Mouse (Mus musculus) CH12.LX (cell line): ENCODE results near the gene Naa38. TPM values are rescaled to one million over a fixed set of nuclear protein-coding genes. Genes with fewer than 3 reads are reported as not detected.

Experiments
- DNase-seq: peaks from one replicate; pipeline ENCODE4 v3.0.0-alpha.2; 2013; ENCODE audit errors: extremely low read depth
- H3K27ac ChIP-seq: 2 replicates; pipeline ENCODE4 v1.5.1; 2012; ENCODE audit warnings: low read depth, mild to moderate bottlenecking, control low read depth, moderate library complexity; ENCODE audit not compliant: insufficient read depth
- H3K27me3 ChIP-seq: replicated peaks from 2 replicates; pipeline ENCODE3; 2012; ENCODE audit warnings: inconsistent platforms
- H3K36me3 ChIP-seq, 2 experiments: replicated peaks in 1 of 2; 2 replicates each; pipeline versions ENCODE3 to v1.6.1; 2012; ENCODE audit warnings: inconsistent platforms in 1 of 2, low read length in 1 of 2, mild to moderate bottlenecking in 1 of 2, mixed read lengths in 1 of 2, moderate library complexity in 1 of 2; ENCODE audit not compliant: control insufficient read depth in 1 of 2, insufficient read depth in 1 of 2
- H3K4me1 ChIP-seq, 2 experiments: 2 replicates each; pipeline ENCODE4 v1.6.1; 2012; ENCODE audit warnings: inconsistent platforms in 1 of 2, moderate library complexity in 1 of 2; ENCODE audit not compliant: insufficient read depth in 2 of 2, control insufficient read depth in 1 of 2
- H3K4me2 ChIP-seq: 2 replicates; pipeline ENCODE4 v1.6.1; 2012; ENCODE audit warnings: low read depth, mild to moderate bottlenecking, control low read depth; ENCODE audit not compliant: poor library complexity, insufficient read depth, severe bottlenecking
- H3K4me3 ChIP-seq, 3 experiments: fragments of 150-350 bp in 1 of 3; sonication (generic) in 1 of 3; replicated peaks in 1 of 3; 2 replicates each; pipeline versions ENCODE3 to v1.5.1; 2011 to 2012; ENCODE audit warnings: low read depth in 2 of 3, low read length in 2 of 3, mild to moderate bottlenecking in 2 of 3, moderate library complexity in 2 of 3, control low read depth in 1 of 3, improper control_type of control experiment in 1 of 3, inconsistent platforms in 1 of 3, mixed read lengths in 1 of 3; ENCODE audit not compliant: poor library complexity in 1 of 3
- H3K79me2 ChIP-seq: replicated peaks from 2 replicates; pipeline ENCODE4 v1.6.1; 2012; ENCODE audit warnings: mild to moderate bottlenecking, moderate library complexity; ENCODE audit not compliant: control insufficient read depth, poor library complexity, insufficient read depth, severe bottlenecking; ENCODE audit errors: extremely low read depth
- H3K9ac ChIP-seq: 2 replicates; pipeline ENCODE4 v1.6.1; 2012; ENCODE audit warnings: low read depth, mild to moderate bottlenecking, control low read depth, moderate library complexity; ENCODE audit not compliant: insufficient read depth
- H3K9me3 ChIP-seq: replicated peaks from 2 replicates; pipeline ENCODE3; 2012; ENCODE audit warnings: low read length, inconsistent platforms, mixed read lengths
- BHLHE40 ChIP-seq: IDR thresholded peaks from 2 replicates; pipeline ENCODE4 v1.6.1; 2011; ENCODE audit warnings: mild to moderate bottlenecking, low read depth, low read length, improper control_type of control experiment
- CHD1 ChIP-seq: IDR thresholded peaks from 2 replicates; pipeline ENCODE4 v1.6.1; 2012; ENCODE audit warnings: low read depth, low read length, improper control_type of control experiment, inconsistent platforms
- CHD2 ChIP-seq: IDR thresholded peaks from 2 replicates; pipeline ENCODE4 v1.6.1; 2011; ENCODE audit warnings: low read length, improper control_type of control experiment
- E2F4 ChIP-seq: IDR thresholded peaks from 2 replicates; pipeline ENCODE4 v1.6.1; 2011; ENCODE audit warnings: low read depth, low read length, improper control_type of control experiment; ENCODE audit not compliant: insufficient replicate concordance
- ELF1 ChIP-seq: IDR thresholded peaks from 2 replicates; pipeline ENCODE4 v1.6.1; 2014; ENCODE audit warnings: low read depth, mild to moderate bottlenecking, inconsistent platforms, low read length, improper control_type of control experiment
- EP300 ChIP-seq: IDR thresholded peaks from 2 replicates; pipeline ENCODE4 v1.6.1; 2011; ENCODE audit warnings: low read length, improper control_type of control experiment
- ETS1 ChIP-seq: conservative IDR thresholded peaks from 2 replicates; pipeline ENCODE4 v1.6.1; 2012; ENCODE audit warnings: low read depth, mild to moderate bottlenecking, inconsistent platforms, low read length, improper control_type of control experiment, moderate library complexity
- GABPA ChIP-seq: IDR thresholded peaks from 2 replicates; pipeline ENCODE4 v1.6.1; 2012; ENCODE audit warnings: low read depth, low read length, improper control_type of control experiment, inconsistent platforms; ENCODE audit not compliant: insufficient replicate concordance
- IRF4 ChIP-seq: IDR thresholded peaks from 2 replicates; pipeline ENCODE4 v1.6.1; 2014; ENCODE audit warnings: low read depth, mild to moderate bottlenecking, inconsistent platforms, low read length, improper control_type of control experiment
- JUN ChIP-seq: IDR thresholded peaks from 2 replicates; pipeline ENCODE4 v1.6.1; 2011; ENCODE audit warnings: low read depth, mild to moderate bottlenecking, low read length, improper control_type of control experiment, moderate library complexity; ENCODE audit not compliant: insufficient read depth
- KAT2A ChIP-seq: IDR thresholded peaks from 2 replicates; pipeline ENCODE4 v1.6.1; 2012; ENCODE audit warnings: low read length, improper control_type of control experiment, inconsistent platforms; ENCODE audit not compliant: insufficient replicate concordance
- MAX ChIP-seq: IDR thresholded peaks from 2 replicates; pipeline ENCODE4 v1.6.1; 2011; ENCODE audit warnings: low read length, improper control_type of control experiment
- MAZ ChIP-seq: IDR thresholded peaks from 2 replicates; pipeline ENCODE4 v1.6.1; 2012; ENCODE audit warnings: low read depth, mild to moderate bottlenecking, inconsistent platforms, low read length, improper control_type of control experiment, moderate library complexity
- MXI1 ChIP-seq: IDR thresholded peaks from 2 replicates; pipeline ENCODE4 v1.6.1; 2011; ENCODE audit warnings: mild to moderate bottlenecking, low read depth, low read length, improper control_type of control experiment
- MYC ChIP-seq: IDR thresholded peaks from 2 replicates; pipeline ENCODE4 v1.6.1; 2011; ENCODE audit warnings: low read depth, mild to moderate bottlenecking, improper control_type of control experiment, low read length
- NELFE ChIP-seq: IDR thresholded peaks from 2 replicates; pipeline ENCODE4 v1.6.1; 2011; ENCODE audit warnings: low read depth, low read length, improper control_type of control experiment
- NRF1 ChIP-seq: IDR thresholded peaks from 2 replicates; pipeline ENCODE4 v1.6.1; 2014; ENCODE audit warnings: low read depth, mild to moderate bottlenecking, inconsistent platforms, low read length, improper control_type of control experiment, moderate library complexity
- POLR2A ChIP-seq: IDR thresholded peaks from 2 replicates; pipeline ENCODE4 v1.6.1; 2011; ENCODE audit warnings: low read depth, mild to moderate bottlenecking, improper control_type of control experiment, low read length
- POLR2AphosphoS2 ChIP-seq: IDR thresholded peaks from 2 replicates; pipeline ENCODE4 v1.6.1; 2011; ENCODE audit warnings: low read depth, low read length, improper control_type of control experiment
- RAD21 ChIP-seq: IDR thresholded peaks from 2 replicates; pipeline ENCODE4 v1.6.1; 2011; ENCODE audit warnings: low read depth, mild to moderate bottlenecking, low read length, improper control_type of control experiment, moderate library complexity
- SIN3A ChIP-seq: IDR thresholded peaks from 2 replicates; pipeline ENCODE4 v1.6.1; 2012; ENCODE audit warnings: low read length, improper control_type of control experiment, inconsistent platforms
- SMC3 ChIP-seq: IDR thresholded peaks from 2 replicates; pipeline ENCODE4 v1.6.1; 2011; ENCODE audit warnings: low read depth, low read length, improper control_type of control experiment
- TBP ChIP-seq: conservative IDR thresholded peaks from 2 replicates; pipeline ENCODE4 v1.6.1; 2011; ENCODE audit warnings: low read depth, low read length, improper control_type of control experiment
- TCF12 ChIP-seq: IDR thresholded peaks from 2 replicates; pipeline ENCODE4 v1.6.1; 2014; ENCODE audit warnings: low read depth, mild to moderate bottlenecking, inconsistent platforms, low read length, improper control_type of control experiment
- UBTF ChIP-seq: IDR thresholded peaks from 2 replicates; pipeline ENCODE4 v1.6.1; 2012; ENCODE audit warnings: low read depth, mild to moderate bottlenecking, inconsistent platforms, low read length, improper control_type of control experiment, moderate library complexity
- USF2 ChIP-seq: conservative IDR thresholded peaks from 2 replicates; pipeline ENCODE4 v1.6.1; 2011; ENCODE audit warnings: low read depth, low read length, improper control_type of control experiment
- ZKSCAN1 ChIP-seq: IDR thresholded peaks from 2 replicates; pipeline ENCODE4 v1.6.1; 2012; ENCODE audit warnings: low read depth, inconsistent platforms, low read length, improper control_type of control experiment, borderline replicate concordance
- ZMIZ1 ChIP-seq: IDR thresholded peaks from 2 replicates; pipeline ENCODE4 v1.6.1; 2012; ENCODE audit warnings: low read depth, mild to moderate bottlenecking, inconsistent platforms, low read length, improper control_type of control experiment
- ZNF384 ChIP-seq: IDR thresholded peaks from 2 replicates; pipeline ENCODE4 v1.6.1; 2012; ENCODE audit warnings: low read depth, low read length, improper control_type of control experiment, inconsistent platforms
- dilution Hi-C: fragments of 300-500 bp; cut with MboI; formaldehyde crosslinking; loops from 2 replicates; pipeline ENCODE4 v1.14.3; 2020; ENCODE audit warnings: low sequenced_read_pairs; ENCODE audit not compliant: extremely low pct_unique_long_range_greater_than_20kb, extremely low pct_ligation_motif_present
- in situ Hi-C: fragments of 300-500 bp; cut with MboI; formaldehyde crosslinking; loops from 3 replicates; pipeline ENCODE4 v1.14.3; 2019; ENCODE audit warnings: low sequenced_read_pairs, low pct_ligation_motif_present, low pct_unique_long_range_greater_than_20kb, mixed read lengths
- polyA plus RNA-seq: library from polyadenylated mRNA; unstranded; fragments of >175 nt; gene quantifications from 2 replicates; pipeline ENCODE4 v1.2.1, GENCODE M21; 2012; ENCODE audit warnings: low read depth; ENCODE audit not compliant: insufficient read length
- total RNA-seq, 2 experiments: library from RNA; depleted of rRNA; stranded (reverse); fragments of 300-350 nt in 1 of 2; fragments of >200 nt in 1 of 2; gene quantifications; 2 replicates each; pipeline ENCODE4 v1.2.3; 2012 to 2014

Gene Naa38
- total and polyA plus RNA-seq, 3 experiments, result 153 to 201 (median 193) TPM

DNA sequence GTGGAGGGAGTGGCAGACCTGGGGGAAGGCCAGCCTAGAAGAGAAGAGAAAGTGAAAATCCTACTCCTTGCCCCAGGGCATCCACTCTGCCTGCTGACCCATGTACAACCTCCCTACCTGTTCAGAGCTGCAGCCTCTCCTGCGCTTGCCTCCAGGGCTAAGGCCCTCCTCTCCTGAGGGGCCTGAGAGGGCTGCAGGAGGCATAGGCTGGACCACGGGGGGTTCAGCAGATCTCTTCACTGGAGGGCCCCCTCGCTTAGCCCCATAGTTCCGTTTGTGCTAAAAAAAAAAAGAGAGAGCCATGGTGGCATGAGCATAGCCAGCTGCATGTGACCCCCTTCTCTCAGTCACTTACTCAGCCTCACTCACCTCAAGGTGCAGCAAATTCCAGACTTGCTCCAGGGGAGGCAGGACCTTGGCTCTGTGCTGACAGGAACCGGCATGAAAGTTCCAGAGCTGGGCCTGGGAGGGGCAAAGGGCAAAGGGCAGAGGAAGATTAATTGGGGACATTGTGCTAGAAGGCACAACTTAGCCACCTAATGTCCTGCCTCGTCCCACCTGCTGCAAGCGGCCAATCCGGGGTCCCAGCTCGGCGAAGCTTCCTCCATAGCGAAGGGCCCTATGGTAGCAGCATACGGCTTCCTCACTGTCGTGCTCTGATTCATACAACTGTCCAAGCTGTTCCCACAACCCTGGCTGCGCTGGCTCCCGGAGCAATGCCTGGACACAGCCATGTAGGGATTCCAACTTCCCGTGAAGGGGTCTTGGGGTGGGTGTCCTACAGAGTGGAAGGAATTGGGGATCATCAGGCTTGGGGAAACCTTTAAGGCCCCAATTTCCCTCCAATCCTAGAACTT is 11.8 kb downstream of the Naa38 start:
- TF ChIP-seq GABPA, result no peak
- no peak for TF ChIP-seq NELFE
- no peak for TF ChIP-seq EP300
- TF ChIP-seq CHD2, result no peak
- no peak for TF ChIP-seq MAX
- no peak for TF ChIP-seq IRF4
- no peak for TF ChIP-seq KAT2A
- no peak for TF ChIP-seq ETS1
- no peak for TF ChIP-seq MYC
- TF ChIP-seq BHLHE40, result no peak
- no peak for TF ChIP-seq CHD1
- no peak for TF ChIP-seq ELF1
- no peak for TF ChIP-seq NRF1
- no peak for TF ChIP-seq ZNF384
- TF ChIP-seq MXI1, result no peak
- TF ChIP-seq MAZ, result no peak
- TF ChIP-seq USF2, result no peak
- no peak for TF ChIP-seq JUN
- no peak for TF ChIP-seq TBP
- no peak for TF ChIP-seq POLR2A
- no peak overlapping the region for H3K27ac ChIP-seq
- H3K4me1 ChIP-seq, result peaks cover 10 to 21% of the 10 kb centered on the region in 2 experiments
- no peaks in the 10 kb centered on the region for H3K9me3 ChIP-seq
- H3K79me2 ChIP-seq, result peaks cover 7% of the 10 kb centered on the region; the same call in 1 of the 2 replicates
- no peak overlapping the region for H3K4me2 ChIP-seq
- no peak for DNase-seq
- H3K9ac ChIP-seq, result no peak overlapping the region
- peaks cover 45 to 53% of the 10 kb centered on the region in 2 experiments for H3K36me3 ChIP-seq
- H3K27me3 ChIP-seq, result peaks cover 3% of the 10 kb centered on the region
- dilution Hi-C loops, result no loop called here
- H3K4me3 ChIP-seq, result no peak overlapping the region
- in situ Hi-C loops, result loop anchor here (10.0 kb wide), 1 partner anchor 118 kb away; no protein-coding TSS in a partner anchor

DNA sequence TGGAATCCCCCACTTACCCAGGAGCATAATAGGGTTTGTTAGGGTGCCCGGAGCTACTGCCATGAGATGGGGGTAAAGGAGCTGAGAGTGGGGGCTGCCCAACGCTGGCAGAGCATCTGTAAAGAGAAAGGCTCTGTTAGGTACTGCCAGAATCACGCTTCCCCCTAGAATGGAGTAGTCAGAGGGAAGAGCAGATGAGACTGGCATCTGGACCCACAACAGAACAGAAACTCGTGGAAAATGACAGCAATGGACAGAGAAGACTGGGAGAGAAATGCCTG is 12.4 kb downstream of the Naa38 start:
- Histone ChIP-seq H3K27ac (no peak overlapping the region), H3K36me3 (peaks cover 43 to 49% of the 10 kb centered on the region in 2 experiments), H3K4me3 (no peak overlapping the region), H3K79me2 (peaks cover 7% of the 10 kb centered on the region; the same call in 1 of the 2 replicates), H3K9me3 (no peaks in the 10 kb centered on the region), H3K4me1 (peaks cover 13 to 27% of the 10 kb centered on the region in 2 experiments), H3K27me3 (peaks cover 3% of the 10 kb centered on the region), H3K4me2 (no peak overlapping the region), H3K9ac (no peak overlapping the region)
- TF ChIP-seq NELFE (no peak), NRF1 (no peak), E2F4 (no peak), TBP (no peak), ZKSCAN1 (no peak), UBTF (no peak), POLR2AphosphoS2 (no peak), IRF4 (no peak), POLR2A (no peak), RAD21 (no peak), SIN3A (no peak), MAZ (no peak), GABPA (no peak), SMC3 (no peak), ZMIZ1 (no peak), TCF12 (no peak), CHD2 (no peak)
- no peak for DNase-seq
- dilution Hi-C loops, result no loop called here
- in situ Hi-C loops, result loop anchor here (10.0 kb wide), 1 partner anchor 117 kb away; no protein-coding TSS in a partner anchor
